Mouse (Mus musculus) liver, adult 2 months (tissue): ENCODE measurements around the gene Igsf3. TPM values are rescaled to one million over a fixed set of nuclear protein-coding genes. Genes with fewer than 3 reads are reported as not detected.

Experiments
- DNase-seq: peaks from one replicate; pipeline ENCODE4 v3.0.0-alpha.2; 2011; ENCODE audit warnings: low read depth, low spot score; ENCODE audit errors: extremely low read depth
- H3K27ac ChIP-seq: fragments of 200-500 bp; replicated peaks from 2 replicates; pipeline ENCODE4 v1.5.1; 2012; ENCODE audit warnings: low read depth, mild to moderate bottlenecking, control low read depth, inconsistent platforms, low read length; ENCODE audit not compliant: insufficient read depth
- H3K27me3 ChIP-seq: fragments of 200-500 bp; 2 replicates; pipeline ENCODE4 v1.6.1; 2012; ENCODE audit warnings: mild to moderate bottlenecking, moderate library complexity, low read length, inconsistent platforms; ENCODE audit not compliant: control insufficient read depth, insufficient read depth
- H3K36me3 ChIP-seq: fragments of 200-500 bp; 2 replicates; pipeline ENCODE4 v1.6.1; 2012; ENCODE audit warnings: low read length, inconsistent platforms; ENCODE audit not compliant: control insufficient read depth, insufficient read depth
- H3K4me1 ChIP-seq: fragments of 200-500 bp; 2 replicates; pipeline ENCODE4 v1.6.1; 2011; ENCODE audit warnings: low read length; ENCODE audit not compliant: control insufficient read depth, insufficient read depth
- H3K4me3 ChIP-seq: fragments of 200-500 bp; 2 replicates; pipeline ENCODE4 v1.5.1; 2011; ENCODE audit warnings: low read depth, mild to moderate bottlenecking, control low read depth, low read length, moderate library complexity; ENCODE audit not compliant: insufficient read depth
- H3K79me2 ChIP-seq: fragments of 200-500 bp; 2 replicates; pipeline ENCODE4 v1.6.1; 2012; ENCODE audit warnings: inconsistent platforms, mild to moderate bottlenecking, low read length, moderate library complexity; ENCODE audit not compliant: control insufficient read depth, insufficient read depth
- H3K9ac ChIP-seq: fragments of 200-500 bp; 2 replicates; pipeline ENCODE4 v1.6.1; 2012; ENCODE audit warnings: low read depth, mild to moderate bottlenecking, control low read depth, inconsistent platforms, low read length
- CTCF ChIP-seq: fragments of 200-500 bp; IDR thresholded peaks from 2 replicates; pipeline ENCODE4 v1.5.1; 2011; ENCODE audit warnings: low read depth, low read length, control low read depth
- POLR2A ChIP-seq: fragments of 200-500 bp; IDR thresholded peaks from 2 replicates; pipeline ENCODE4 v1.6.1; 2011; ENCODE audit warnings: low read length, control low read depth; ENCODE audit not compliant: insufficient read depth; ENCODE audit errors: extremely low read depth
- WGBS: fragments of 180-500 bp; shearing (Covaris S2); methylation state at CpG from one replicate; pipeline ENCODE4 v1.1.7; 2018; 5-methylcytosine and 5-hydroxymethylcytosine counted together
- polyA plus RNA-seq: library from polyadenylated mRNA; depleted of rRNA; stranded (reverse); fragments of >200 nt; gene quantifications from 2 replicates; pipeline ENCODE4 v1.2.3, GENCODE M21; 2012
- total RNA-seq: library from RNA; depleted of rRNA; stranded (reverse); fragments of >200 nt; gene quantifications from 2 replicates; pipeline ENCODE4 v1.2.3, GENCODE M21; 2014

Igsf3 gene
- total and polyA plus RNA-seq, 2 experiments: 0.24 to 0.37 TPM

GRCm38 (mm10) chr3:101346806-101347205 lies 30.1 kb upstream of the Igsf3 start:
- H3K9ac ChIP-seq: no peak overlapping the region
- H3K27ac ChIP-seq: no peak overlapping the region
- H3K27me3 ChIP-seq: no peaks in the 10 kb centered on the region; the same call in 1 of the 2 replicates
- H3K79me2 ChIP-seq: no peaks in the 10 kb centered on the region
- no peaks in the 10 kb centered on the region for H3K36me3 ChIP-seq
- WGBS: 91% methylated on average over 1 of the region's 1 CpGs
- no peaks in the 10 kb centered on the region for H3K4me1 ChIP-seq
- no peak overlapping the region for H3K4me3 ChIP-seq
- no peak for DNase-seq
- TF ChIP-seq POLR2A (no peak), CTCF (no peak)

GRCm38 (mm10) chr3:101348501-101349161 lies 28.3 kb upstream of the Igsf3 start:
- no peak overlapping the region for H3K9ac ChIP-seq
- no peak overlapping the region for H3K4me3 ChIP-seq
- H3K4me1 ChIP-seq: no peaks in the 10 kb centered on the region
- DNase-seq: no peak
- no peaks in the 10 kb centered on the region; the same call in 1 of the 2 replicates for H3K27me3 ChIP-seq
- H3K79me2 ChIP-seq: no peaks in the 10 kb centered on the region
- H3K27ac ChIP-seq: no peak overlapping the region
- H3K36me3 ChIP-seq: no peaks in the 10 kb centered on the region
- 48% methylated on average over 9 of the region's 9 CpGs for WGBS
- TF ChIP-seq CTCF: no peak
- no peak for TF ChIP-seq POLR2A

DNA sequence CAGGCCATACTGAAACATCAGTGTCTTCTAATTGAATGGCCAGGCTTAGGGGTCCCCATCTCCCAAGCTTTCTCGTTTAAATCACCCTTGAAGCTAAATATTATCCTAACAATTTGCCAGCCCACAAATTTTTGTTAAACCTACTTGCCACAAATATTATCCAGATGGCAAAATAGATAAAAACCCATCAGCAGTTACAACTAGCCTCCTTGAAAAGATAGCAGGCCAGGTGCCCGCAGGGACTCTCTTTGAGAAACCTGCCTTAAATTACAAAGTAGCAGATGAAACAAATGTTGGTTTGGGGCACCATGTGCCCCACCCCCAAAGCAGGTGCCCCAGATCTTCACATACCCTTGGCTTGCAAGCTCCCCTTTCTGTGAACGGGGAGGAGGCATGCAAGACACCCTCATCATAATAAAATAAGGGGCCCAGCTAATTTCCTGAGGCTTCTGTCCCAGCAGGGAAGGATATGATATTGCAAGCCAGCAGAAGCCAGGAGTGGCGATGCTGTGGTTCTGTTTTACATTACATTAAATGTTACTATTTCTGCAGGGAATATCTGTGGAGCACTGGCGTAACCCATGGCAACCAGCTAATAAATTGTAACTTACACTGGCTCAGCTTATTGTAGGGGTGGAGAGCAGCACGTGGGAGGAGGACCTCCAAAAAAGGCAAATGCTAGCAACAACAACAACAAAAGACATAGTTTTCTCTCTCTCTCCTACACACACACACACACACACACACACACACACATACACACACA lies 27.2 kb upstream of the Igsf3 start:
- no peak overlapping the region for H3K9ac ChIP-seq

GRCm38 (mm10) chr3:101350406-101350805 lies 26.5 kb upstream of the Igsf3 start:
- Histone ChIP-seq H3K27me3 (no peaks in the 10 kb centered on the region; the same call in 1 of the 2 replicates), H3K36me3 (no peaks in the 10 kb centered on the region), H3K4me3 (no peak overlapping the region), H3K79me2 (no peaks in the 10 kb centered on the region), H3K9ac (no peak overlapping the region), H3K4me1 (no peaks in the 10 kb centered on the region), H3K27ac (no peak overlapping the region)
- TF ChIP-seq POLR2A (no peak), CTCF (no peak)
- WGBS: 80% methylated on average over 4 of the region's 4 CpGs
- no peak for DNase-seq

More for the DNA sequence above, 27.2 kb upstream of the Igsf3 start:
- Histone ChIP-seq H3K36me3 (no peaks in the 10 kb centered on the region), H3K27me3 (no peaks in the 10 kb centered on the region; the same call in 1 of the 2 replicates), H3K27ac (no peak overlapping the region), H3K79me2 (no peaks in the 10 kb centered on the region), H3K4me3 (no peak overlapping the region), H3K4me1 (no peaks in the 10 kb centered on the region)
- TF ChIP-seq CTCF (no peak), POLR2A (no peak)
- WGBS: 76% methylated on average over 6 of the region's 6 CpGs
- DNase-seq: no peak

DNA sequence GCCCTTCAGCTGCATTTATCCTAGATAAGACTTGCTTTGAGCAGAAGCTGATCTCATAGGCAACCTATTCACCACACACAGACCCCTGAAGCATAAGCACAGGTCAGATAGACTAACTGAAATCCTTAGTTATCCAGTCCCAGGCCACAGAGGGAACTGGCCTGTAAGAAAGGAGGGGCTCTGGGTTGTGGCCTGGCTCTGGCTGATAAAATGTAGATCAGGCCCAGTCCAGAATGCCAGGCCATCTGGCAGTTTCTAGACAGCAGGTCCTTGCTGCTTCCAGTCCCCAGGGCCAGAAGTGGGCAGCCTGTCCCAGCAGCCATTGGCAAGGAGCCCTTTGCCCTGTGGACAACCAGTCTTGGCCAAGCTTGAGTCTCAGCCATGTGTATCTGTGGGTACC lies 22.4 kb upstream of the Igsf3 start:
- Histone ChIP-seq H3K4me3 (no peak overlapping the region), H3K79me2 (no peaks in the 10 kb centered on the region), H3K9ac (no peak overlapping the region), H3K27ac (no peak overlapping the region), H3K27me3 (no peaks in the 10 kb centered on the region), H3K36me3 (no peaks in the 10 kb centered on the region), H3K4me1 (no peaks in the 10 kb centered on the region)
- no peak for DNase-seq
- TF ChIP-seq POLR2A: no peak
- no peak for TF ChIP-seq CTCF

- H3K4me1 ChIP-seq: no peaks in the 10 kb centered on the region
- H3K79me2 ChIP-seq: no peaks in the 10 kb centered on the region
- 54% methylated on average over 5 of the region's 5 CpGs for WGBS
- H3K27me3 ChIP-seq: no peaks in the 10 kb centered on the region
- DNase-seq: no peak
- no peak overlapping the region for H3K9ac ChIP-seq
- no peaks in the 10 kb centered on the region for H3K36me3 ChIP-seq
- no peak for TF ChIP-seq POLR2A
- TF ChIP-seq CTCF: no peak
- no peak overlapping the region for H3K27ac ChIP-seq
- no peak overlapping the region for H3K4me3 ChIP-seq
These were observed 21.2 kb upstream of the Igsf3 start for GRCm38 (mm10) chr3:101355702-101356101.
